Mouse (Mus musculus): ENCODE results near the gene Trpv4.

DNA sequence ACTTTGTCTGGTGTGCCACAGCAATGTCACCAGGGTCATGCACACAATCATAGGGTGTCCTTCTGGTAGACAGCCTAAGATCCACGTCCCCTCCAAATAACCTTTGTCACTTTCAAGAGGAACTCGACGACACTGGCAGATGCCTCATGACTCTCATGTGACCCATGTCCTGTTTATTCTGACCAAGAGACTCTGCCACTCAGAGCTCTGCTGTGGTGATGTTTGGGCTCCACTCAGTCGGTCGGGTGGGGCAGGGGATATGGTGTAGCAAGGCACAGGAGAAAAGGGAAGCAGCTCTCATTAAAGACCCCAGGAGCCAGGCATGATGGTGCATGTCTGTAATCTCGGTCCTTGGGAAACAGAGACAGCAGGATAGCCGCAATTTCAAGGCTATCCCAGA lies 40.8 kb upstream of the Trpv4 start:
- TF ChIP-seq CTCF (IDR thresholded peaks at IDR 0.05; ENCODE audit: low read depth, low read length) (no peak), POLR2A (IDR thresholded peaks at IDR 0.05; ENCODE audit: borderline replicate concordance, low read depth, low read length) (no peak)

All from bone marrow macrophage, adult 2 months (primary cell).